Mouse (Mus musculus): ENCODE measurements at regions not wholly inside any gene's neighbourhood (a gene's known extent, or its start where the extent isn't known, plus 50 kb on each side); places are given as distances from the start of the nearest gene placed in this dataset.

DNA sequence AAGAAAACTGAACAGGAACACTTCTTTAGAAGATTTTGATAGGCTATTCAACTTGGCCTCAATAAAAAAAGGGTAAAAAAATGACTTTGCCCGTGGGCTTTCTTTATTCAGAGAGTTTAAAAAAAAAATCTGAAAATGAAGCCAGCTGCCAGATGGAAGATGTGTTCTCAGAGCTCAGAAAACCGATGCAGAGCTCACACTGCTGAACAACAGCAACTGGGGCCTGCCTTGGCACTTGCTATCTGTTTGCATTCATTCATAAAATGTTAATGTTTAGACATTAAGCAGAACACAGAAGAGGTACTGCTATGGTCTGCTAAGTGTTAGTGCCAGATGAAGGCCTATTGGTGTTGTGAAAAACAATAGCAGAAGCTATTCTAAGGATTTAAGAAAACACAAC lies 173.8 kb upstream of the Smc2 start:
- DNase-seq (ENCODE audit: low read depth, low spot score), result no peak

DNA sequence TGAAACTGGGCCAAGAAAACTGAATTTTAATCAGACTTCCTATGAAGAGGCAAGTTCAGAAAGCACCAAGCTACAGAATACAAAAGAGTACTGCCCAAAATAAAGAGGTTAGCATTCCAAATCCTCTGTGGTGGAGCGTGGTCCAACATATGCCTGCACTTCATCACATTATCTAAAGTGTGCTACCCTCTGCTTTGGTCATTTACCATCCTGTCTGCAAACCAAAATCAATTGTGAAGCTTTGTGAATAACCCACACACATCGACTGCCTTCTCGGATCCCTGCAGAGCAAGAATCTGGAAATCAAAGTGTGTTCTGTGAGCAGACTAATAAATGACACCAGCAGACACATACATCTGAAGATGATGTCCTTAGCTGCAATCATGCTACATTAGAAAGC lies 156.6 kb upstream of the Smc2 start:
- DNase-seq (ENCODE audit: low read depth, low spot score), result no peak

DNA sequence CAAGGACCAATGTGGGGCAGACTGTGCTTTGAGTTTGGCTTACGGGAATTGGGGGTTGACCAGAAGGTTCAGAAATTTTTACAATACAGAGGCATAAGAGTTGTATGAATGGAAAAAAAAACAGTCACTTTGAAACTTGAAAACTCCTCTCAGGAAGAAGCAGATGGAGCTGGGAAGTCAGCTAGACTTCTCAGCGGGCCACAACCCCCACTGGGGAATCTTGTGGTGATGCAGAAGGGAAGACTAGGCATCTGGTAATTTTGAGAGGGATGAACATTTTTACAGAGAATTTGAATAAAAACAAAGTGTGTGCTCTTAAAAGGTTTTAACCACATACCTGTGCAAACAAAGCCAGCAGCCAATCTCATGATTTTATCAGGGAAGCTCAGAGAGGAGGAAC lies 154.1 kb upstream of the Smc2 start:
- no peak for DNase-seq (ENCODE audit: low read depth, low spot score)

DNA sequence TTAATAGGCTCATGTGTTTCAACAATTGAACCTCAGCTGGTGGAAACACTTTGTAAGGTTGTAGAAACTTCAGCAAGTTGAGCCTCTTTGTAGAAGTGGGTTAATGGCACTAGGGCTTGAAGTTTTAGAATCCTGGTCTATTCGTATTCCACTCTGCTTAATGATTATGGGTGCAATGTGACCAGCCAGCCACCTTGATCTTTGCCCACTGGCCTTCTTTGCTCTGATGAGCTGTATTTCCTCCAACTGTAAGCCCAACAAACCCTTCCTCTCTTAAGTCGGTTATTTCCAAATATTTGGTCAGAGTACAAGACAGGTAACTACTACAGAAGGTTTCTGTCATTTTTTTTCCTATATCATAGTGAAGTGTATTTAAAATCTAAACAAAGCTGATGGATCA lies 145.4 kb upstream of the Smc2 start:
- no peak for DNase-seq (ENCODE audit: low read depth, low spot score)

DNA sequence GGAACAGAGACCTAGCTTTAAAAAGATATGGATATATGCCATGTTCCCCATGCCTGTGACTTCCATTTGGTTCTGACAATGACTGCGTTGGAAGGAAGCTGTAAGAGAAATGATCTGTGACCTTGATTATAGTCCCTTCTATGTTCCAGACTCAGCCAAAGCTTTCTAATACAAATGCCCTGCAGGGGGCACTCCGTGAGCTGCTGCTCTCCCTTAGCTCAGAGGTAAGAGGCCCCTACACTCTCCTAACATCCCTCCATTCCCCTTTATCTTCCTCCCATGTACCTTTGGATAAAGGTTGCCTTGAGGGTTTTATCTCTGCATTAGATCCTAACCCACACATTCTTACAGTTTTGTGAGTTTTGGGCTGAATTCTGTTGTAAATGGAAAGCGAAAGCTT lies 139.8 kb upstream of the Smc2 start:
- DNase-seq (ENCODE audit: low read depth, low spot score), result no peak

DNA sequence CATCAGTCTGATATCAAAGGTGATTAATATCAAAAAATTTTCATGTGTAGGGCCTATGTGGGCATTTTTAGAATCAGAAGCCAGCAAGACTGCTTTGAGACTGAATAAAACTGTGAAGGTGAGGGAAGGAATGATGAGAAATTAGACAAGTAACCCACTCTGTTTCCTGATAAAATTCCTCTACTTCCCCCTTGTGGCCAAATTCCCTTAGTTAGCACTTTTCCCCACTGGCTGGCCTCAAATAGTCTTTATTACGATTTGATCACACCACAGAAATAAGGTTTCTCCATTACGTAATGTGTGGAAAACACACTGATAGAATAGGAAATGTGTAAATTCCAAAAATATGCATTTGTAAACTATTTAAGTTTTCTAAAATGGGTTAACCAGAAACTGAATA lies 137.4 kb upstream of the Smc2 start:
- DNase-seq (ENCODE audit: low read depth, low spot score), result peak; percentile 6

DNA sequence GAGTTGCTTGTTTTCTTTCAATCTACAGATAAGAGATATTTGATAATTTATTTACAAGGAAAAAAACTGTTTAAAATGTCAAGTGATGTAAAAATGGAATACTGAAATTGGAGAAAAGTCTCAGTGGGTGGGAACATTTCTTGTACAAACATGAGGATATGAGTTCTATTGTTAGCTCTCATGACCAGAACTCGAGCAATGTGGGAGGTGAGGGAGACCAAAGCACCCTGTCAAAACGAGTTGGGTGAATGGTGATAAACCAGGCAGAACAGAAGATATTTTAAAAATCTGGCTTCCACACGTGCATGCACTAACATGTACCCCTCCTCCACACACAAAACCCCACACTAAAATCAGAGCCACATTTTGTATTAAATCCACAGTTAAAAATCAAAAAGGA lies 114.7 kb upstream of the Smc2 start:
- DNase-seq (ENCODE audit: low read depth, low spot score), result no peak

DNA sequence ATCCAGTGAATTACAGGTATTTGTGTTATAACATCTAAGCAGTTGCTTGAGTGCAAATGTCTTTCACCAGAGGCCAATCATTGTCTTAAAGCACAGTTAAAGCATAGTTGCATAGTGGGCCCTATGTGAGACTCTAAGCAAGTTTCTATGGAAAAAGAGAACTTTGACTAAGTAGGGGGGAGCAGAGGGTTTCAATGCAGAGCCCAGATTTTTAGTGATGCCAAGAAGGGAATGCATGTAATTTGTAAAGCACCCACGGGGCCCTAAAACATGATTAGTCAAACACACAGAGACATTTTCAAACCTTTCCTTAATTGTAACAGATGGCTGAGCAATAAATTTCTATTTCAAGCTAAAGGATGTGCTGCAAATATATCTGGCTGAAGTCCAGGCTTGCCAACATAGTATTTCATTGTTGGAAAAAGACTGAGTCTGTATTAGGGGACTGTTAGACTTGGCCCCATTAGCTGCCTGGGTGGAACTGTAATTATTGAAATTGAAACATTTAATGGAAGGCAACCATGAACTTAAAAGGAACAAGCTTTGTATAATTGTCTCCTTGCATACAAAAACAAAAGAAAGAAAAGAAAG lies 107.6 kb upstream of the Smc2 start:
- DNase-seq (ENCODE audit: low read depth, low spot score), result no peak

DNA sequence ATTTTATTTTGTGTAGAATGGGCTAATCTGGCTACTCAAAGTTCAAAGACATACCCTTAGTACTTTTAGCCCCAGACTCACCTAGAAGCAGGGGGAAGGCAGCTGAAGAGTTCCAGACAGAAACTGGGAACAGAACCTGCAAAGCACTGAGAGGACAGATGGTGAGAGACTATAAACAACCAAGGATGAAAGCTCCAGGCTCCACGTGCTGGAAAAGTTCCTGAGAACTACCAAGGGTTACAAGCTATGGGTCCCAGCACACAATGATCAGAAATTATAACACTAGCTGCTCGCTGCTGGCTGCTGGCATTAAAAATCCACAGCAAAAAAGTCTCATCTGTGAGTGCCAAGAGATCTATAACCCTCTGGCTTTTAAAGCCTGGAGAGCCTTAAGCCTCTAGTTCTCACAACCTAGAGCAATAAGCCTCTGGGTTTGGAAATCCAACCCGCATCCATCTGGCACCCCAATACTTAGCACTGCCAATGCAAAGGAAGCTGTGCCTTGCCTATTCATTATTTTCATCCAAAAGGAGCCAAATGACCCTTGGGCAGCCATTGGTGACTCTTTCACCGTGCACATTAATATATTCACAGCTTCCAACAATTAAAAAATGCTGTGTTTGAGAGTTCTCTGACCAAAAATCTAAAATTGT lies 102.6 kb upstream of the Smc2 start:
- DNase-seq (ENCODE audit: low read depth, low spot score), result no peak

DNA sequence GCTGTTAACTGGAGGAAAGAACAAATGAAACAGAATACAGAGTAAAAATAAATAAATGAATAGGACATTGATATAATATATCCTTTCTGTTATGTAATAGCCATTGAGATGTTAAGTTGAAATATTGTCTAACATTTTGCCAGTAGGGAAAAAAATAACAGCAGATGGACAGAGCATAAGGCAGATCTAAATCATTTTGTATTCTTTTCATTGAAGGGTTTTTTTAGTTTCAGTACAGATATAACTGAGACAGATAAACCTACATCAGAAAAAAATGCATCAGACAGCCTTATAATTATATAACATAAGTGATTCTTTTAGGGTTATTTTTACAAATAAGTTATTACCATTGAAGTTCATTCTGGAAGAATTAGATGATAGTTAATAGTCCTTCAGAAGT lies 97.8 kb upstream of the Smc2 start:
- DNase-seq (ENCODE audit: low read depth, low spot score), result no peak

DNA sequence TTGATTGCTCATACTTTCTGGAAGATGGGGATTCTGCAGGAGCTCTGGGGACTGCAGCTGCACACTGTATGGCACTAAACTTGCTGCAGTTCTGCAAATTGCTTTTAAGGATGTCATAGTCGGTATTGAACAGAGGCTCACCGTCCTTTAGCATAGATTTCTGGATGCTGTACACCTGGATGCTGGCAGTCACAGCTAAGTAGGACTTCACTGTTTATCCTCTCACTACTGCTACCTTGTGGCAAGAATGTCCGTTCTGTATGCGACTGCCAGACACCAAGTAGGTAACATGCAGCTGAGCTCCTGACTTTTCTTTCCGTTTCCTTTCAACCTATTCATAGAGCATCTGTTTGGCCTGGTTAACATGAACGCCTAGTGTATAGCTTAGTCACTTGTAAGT lies 77.3 kb upstream of the Smc2 start:
- peak; percentile 7 for DNase-seq (ENCODE audit: low read depth, low spot score)

DNA sequence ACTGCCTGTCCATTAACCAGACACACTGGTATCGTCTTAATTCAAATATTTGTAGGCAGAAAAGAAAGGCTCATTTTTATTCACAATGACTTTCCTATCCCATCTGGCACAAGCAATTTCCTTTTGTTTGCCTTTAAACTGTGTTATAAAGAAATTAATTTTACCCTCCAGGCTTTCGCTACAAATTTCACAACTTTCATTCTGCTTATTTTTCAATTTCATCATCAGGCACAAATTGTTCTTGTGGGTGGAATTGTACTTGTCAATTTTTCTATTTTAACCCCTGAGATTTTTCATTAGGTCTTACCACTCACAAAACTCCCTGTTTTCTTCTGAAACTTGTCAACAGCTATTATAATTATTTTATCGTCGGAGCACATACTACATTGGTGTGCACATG lies 73.2 kb upstream of the Smc2 start:
- DNase-seq (ENCODE audit: low read depth, low spot score), result no peak

DNA sequence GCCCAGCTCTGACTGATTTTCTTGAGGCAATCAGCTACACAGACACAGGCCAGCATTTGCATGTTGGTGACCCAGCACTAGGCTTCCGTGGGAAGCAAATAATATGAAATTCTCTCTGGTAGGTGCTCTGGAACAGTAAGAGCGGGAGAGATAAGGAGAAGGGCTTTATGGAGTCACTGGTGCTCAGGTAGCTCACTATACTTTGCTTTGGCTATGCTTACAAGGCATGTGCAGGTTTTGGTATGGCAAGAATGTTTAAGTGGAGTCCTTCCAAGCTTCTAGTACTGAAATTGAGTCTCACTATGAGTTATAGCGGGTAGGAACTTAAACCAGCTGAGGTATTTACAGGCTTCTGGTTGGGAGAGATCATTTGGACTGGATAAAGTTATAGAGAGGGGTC lies 70.5 kb upstream of the Smc2 start:
- DNase-seq (ENCODE audit: low read depth, low spot score), result no peak

Measured in forelimb bud, embryonic 11.5 days (tissue).